Mouse (Mus musculus) adrenal gland, postnatal 14 days (tissue): ENCODE data around the gene Cst7. TPM values are rescaled to one million over a fixed set of nuclear protein-coding genes. Genes with fewer than 3 reads are reported as not detected.

Experiments used
- DNase-seq: peaks from one replicate; pipeline ENCODE4 v3.0.0; 2021; ENCODE audit warnings: mixed read lengths
- total RNA-seq: library from RNA; stranded (reverse); gene quantifications from 2 replicates; pipeline ENCODE4 v1.2.3, GENCODE M21; 2021

Gene Cst7
- total RNA-seq, 1 experiment from 2014 or later, result not detected

DNA sequence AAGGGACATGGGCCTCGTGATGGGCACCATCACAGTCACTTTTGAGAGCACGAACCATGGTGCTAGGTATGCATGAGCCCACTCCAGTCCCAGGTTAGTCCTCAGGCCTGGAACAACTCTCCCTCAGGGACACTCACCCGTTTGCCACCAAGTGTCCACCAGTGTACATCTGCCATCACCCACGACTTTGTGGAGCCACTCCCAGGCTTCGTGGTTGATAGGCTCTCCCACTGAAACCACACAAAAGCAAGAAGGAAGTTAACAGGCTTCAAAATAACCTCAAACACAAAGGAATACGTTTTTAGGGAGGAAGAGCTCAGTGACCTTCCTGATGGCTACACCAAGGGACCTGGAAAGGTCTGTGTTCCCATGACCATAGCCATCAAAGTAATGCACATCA lies 56.9 kb downstream of the Cst7 start:
- no peak for DNase-seq

Other genes with a start within 250 kb of the Cst7 start
- 3.6 and 4.5 TPM in 2 replicates for gene Gm10130, start 246.7 kb upstream of the Cst7 start, total RNA-seq
- 4.4 and 4.7 TPM in 2 replicates for gene 3300002I08Rik, start 207.7 kb upstream of the Cst7 start, total RNA-seq
- 4.9 and 5.5 TPM in 2 replicates for gene Zfp442, start 118.9 kb upstream of the Cst7 start, total RNA-seq
- 0.98 and 1.1 TPM in 2 replicates for gene Zfp345, start 85.3 kb upstream of the Cst7 start, total RNA-seq
- 161 and 180 TPM in 2 replicates for gene Apmap, start 38.2 kb downstream of the Cst7 start, total RNA-seq
- gene Acss1, start 98.1 kb downstream of the Cst7 start, total RNA-seq, result 75.7 and 93.0 TPM in 2 replicates
- gene Vsx1, start 118.9 kb downstream of the Cst7 start, total RNA-seq, result not detected in 2 replicates
- 11.3 and 12.1 TPM in 2 replicates for gene Entpd6, start 178.6 kb downstream of the Cst7 start, total RNA-seq
- 41.7 and 45.3 TPM in 2 replicates for gene Pygb, start 216.3 kb downstream of the Cst7 start, total RNA-seq